Mouse (Mus musculus) forebrain, embryonic 16.5 days (tissue): ENCODE data around the gene Siglece. TPM values are rescaled to one million over a fixed set of nuclear protein-coding genes. Genes with fewer than 3 reads are reported as not detected.

ENCODE experiments used
- ATAC-seq: fragments of 200-750 bp; cut with Nextera tagmentation; 2 replicates; pipeline ENCODE4 v1.8.0; 2017; ENCODE audit warnings: mild to moderate bottlenecking, moderate library complexity
- H3K27ac ChIP-seq: fragments of 300-500 bp; sonication (generic); 2 replicates; pipeline ENCODE4 v1.5.1; 2014; ENCODE audit warnings: low read length, control low read depth
- H3K27me3 ChIP-seq: fragments of 300-500 bp; sonication (generic); replicated peaks from 2 replicates; pipeline ENCODE4 v1.6.1; 2014; ENCODE audit warnings: low read length; ENCODE audit not compliant: control insufficient read depth, insufficient read depth
- H3K36me3 ChIP-seq: fragments of 300-500 bp; sonication (generic); 2 replicates; pipeline ENCODE4 v1.6.1; 2014; ENCODE audit not compliant: control insufficient read depth, insufficient read depth
- H3K4me1 ChIP-seq: fragments of 300-500 bp; sonication (generic); replicated peaks from 2 replicates; pipeline ENCODE4 v1.6.1; 2014; ENCODE audit warnings: low read length; ENCODE audit not compliant: control insufficient read depth, insufficient read depth
- H3K4me2 ChIP-seq: fragments of 300-500 bp; sonication (generic); 2 replicates; pipeline ENCODE4 v1.6.1; 2014; ENCODE audit warnings: mild to moderate bottlenecking, low read length, control low read depth
- H3K4me3 ChIP-seq: fragments of 300-500 bp; sonication (generic); replicated peaks from 2 replicates; pipeline ENCODE4 v1.5.1; 2014; ENCODE audit warnings: mild to moderate bottlenecking, low read length, control low read depth
- H3K9ac ChIP-seq: fragments of 300-500 bp; sonication (generic); replicated peaks from 2 replicates; pipeline ENCODE4 v1.6.1; 2014; ENCODE audit warnings: low read depth, low read length, control low read depth
- H3K9me3 ChIP-seq: fragments of 300-500 bp; sonication (generic); 2 replicates; pipeline ENCODE4 v1.6.1; 2016; ENCODE audit warnings: low read length; ENCODE audit not compliant: control insufficient read depth
- WGBS: fragments of 180-500 bp; shearing (Covaris S2); extraction: QIAGEN DNeasy Blood & Tissue Kit; methylation state at CpG from one replicate; pipeline ENCODE4 v1.1.7; 2014; 5-methylcytosine and 5-hydroxymethylcytosine counted together
- polyA plus RNA-seq: library from polyadenylated mRNA; unstranded; fragments of >200 nt; fragmentation: Nextera tagmentation; extraction: Ambion mirVana; gene quantifications from 2 replicates; pipeline ENCODE4 v1.2.1, GENCODE M21; 2015

Gene Siglece
- polyA plus RNA-seq, 1 experiment from 2014 or later = 0.29 TPM

GRCm38 (mm10) chr7:43608316-43608824 is 51.6 kb downstream of the Siglece start:
- no peak overlapping the region for H3K4me3 ChIP-seq
- WGBS = 84% methylated on average over 7 of the region's 7 CpGs
- no peaks in the 10 kb centered on the region for H3K9me3 ChIP-seq
- peaks cover 6% of the 10 kb centered on the region for H3K4me1 ChIP-seq
- H3K27ac ChIP-seq = no peak overlapping the region
- no peaks in the 10 kb centered on the region for H3K36me3 ChIP-seq
- no peak overlapping the region for H3K9ac ChIP-seq
- no peak overlapping the region for H3K4me2 ChIP-seq
- no peak for ATAC-seq
- no peaks in the 10 kb centered on the region for H3K27me3 ChIP-seq

DNA sequence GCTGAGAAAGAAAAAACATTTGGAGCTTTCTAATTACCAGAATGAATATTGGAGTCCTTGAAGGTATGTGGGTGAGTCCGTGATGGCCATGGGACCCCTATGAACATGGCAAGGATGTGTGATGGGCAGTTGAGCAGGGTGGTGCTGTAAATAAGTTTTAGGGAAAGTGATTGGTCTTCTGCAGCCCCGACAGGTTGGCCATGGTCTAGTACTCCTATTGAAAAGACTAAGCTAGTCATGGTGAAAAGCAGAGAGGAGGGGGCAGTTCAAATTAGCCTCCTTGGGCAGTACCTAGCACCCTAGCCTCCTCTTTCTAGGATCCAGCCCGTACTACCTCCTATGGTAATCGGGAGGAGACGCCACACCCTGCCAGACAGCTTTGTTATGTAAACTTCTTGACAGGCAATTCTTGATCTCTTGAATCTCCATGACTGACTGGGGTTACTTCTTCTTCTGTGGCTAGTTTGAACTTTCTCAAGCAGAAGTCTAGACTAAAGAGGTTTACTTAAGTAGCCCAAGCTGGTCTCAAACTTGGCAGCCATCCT is 52.1 kb downstream of the Siglece start:
- H3K9ac ChIP-seq = no peak overlapping the region
- no peak overlapping the region for H3K27ac ChIP-seq
- H3K9me3 ChIP-seq = no peaks in the 10 kb centered on the region
- no peaks in the 10 kb centered on the region for H3K36me3 ChIP-seq
- H3K27me3 ChIP-seq = no peaks in the 10 kb centered on the region
- H3K4me2 ChIP-seq = no peak overlapping the region
- 56% methylated on average over 5 of the region's 5 CpGs for WGBS
- ATAC-seq = no peak
- peaks cover 6% of the 10 kb centered on the region for H3K4me1 ChIP-seq
- H3K4me3 ChIP-seq = no peak overlapping the region

DNA sequence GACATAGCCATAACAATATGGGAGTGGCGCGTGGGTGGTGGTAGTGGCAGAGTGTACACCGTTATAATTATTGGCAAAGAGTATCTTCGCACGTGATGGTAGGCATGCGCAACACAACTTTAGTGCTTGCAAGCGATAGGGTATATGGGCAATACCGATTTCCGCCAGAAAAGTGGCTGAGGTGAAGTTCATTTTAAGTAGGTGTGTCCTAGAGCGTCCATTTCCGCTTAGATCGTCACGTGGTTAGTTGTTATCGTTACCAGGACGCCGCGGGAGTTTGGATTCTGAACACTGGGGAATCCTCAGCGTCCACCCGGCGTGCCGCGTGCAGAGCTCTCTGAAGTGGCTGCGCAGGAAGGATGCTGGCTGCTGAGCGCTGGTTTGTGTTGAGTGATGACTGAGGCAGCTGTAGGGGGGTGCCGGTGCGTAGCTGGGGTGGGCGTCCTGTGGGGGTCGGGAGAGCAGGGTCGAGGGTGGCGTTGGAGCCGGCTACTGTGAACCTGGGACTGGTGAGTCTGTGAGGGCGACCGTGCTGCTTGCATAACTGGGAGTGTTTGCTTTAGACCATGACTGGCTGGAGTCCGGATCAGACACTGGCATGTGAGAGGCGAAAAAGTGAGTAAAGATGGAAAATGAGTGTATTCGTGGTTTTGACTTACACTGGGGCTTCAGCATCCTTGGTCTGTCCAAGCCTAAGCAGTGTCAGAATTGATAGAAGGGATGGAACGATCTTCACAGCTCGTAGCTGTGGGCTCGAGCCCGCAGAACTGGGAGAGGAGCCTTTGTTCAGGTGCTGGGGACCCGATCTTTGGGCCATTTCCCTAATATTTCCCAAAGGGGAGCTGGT is 52.8 kb downstream of the Siglece start, which contains the start of gene Zfp819:
TSS of gene Zfp819 (plus strand) at position 274 of the 847 bp plus-strand sequence.
- H3K9ac ChIP-seq = peak within 1 kb of the TSS; percentile 49
- H3K4me3 ChIP-seq = peak within 1 kb of the TSS; percentile 42
- no peaks in the 10 kb centered on the region for H3K27me3 ChIP-seq
- no peaks in the 10 kb centered on the region for H3K9me3 ChIP-seq
- peaks cover 6% of the 10 kb centered on the region for H3K4me1 ChIP-seq
- peak; percentile 96 for ATAC-seq
- H3K36me3 ChIP-seq = no peaks in the 10 kb centered on the region
- WGBS = 16% methylated on average over 41 of the region's 41 CpGs
- no peak within 1 kb of the TSS for H3K27ac ChIP-seq
- H3K4me2 ChIP-seq = peak within 1 kb of the TSS; percentile 74

DNA sequence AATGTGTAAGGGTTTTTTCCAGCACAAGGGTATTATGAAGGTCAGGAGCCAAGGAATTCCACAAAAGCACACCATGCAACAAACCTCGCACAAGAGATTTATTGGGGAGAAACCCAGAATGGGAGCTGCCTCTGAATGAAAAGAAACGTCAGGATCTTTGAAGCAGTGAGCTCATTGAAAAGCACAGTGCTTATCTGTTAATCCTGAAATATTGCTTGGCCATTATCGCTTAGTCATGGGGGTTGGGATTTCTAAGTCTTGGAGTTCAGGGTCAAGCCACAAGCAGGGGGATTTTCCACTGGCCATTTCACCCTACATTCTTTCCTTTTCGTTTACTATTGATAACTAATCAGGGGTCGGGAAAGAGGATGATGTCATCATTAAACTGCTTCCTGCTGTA is 58.1 kb downstream of the Siglece start:
- Histone ChIP-seq H3K4me2 (no peak overlapping the region), H3K27me3 (no peaks in the 10 kb centered on the region), H3K4me1 (peaks cover under 1% of the 10 kb centered on the region; the same call in 1 of the 2 replicates), H3K27ac (no peak overlapping the region), H3K36me3 (no peaks in the 10 kb centered on the region), H3K9ac (no peak overlapping the region), H3K9me3 (no peaks in the 10 kb centered on the region), H3K4me3 (no peak overlapping the region)
- no peak for ATAC-seq
- WGBS = 15% methylated on average over 5 of the region's 5 CpGs

Other genes with a start within 250 kb of the Siglece start
- gene Lim2, start 232.5 kb downstream of the Siglece start, polyA plus RNA-seq = not detected in 2 replicates
- gene Nkg7, start 223.1 kb downstream of the Siglece start, polyA plus RNA-seq = not detected in 2 replicates
- gene Cldnd2, start 219.4 kb downstream of the Siglece start, polyA plus RNA-seq = not detected in 2 replicates
- gene Etfb, start 216.1 kb downstream of the Siglece start, polyA plus RNA-seq = 123 and 127 TPM in 2 replicates
- gene Gm45233, start 216.0 kb downstream of the Siglece start, polyA plus RNA-seq = 0.42 TPM in 1 of 2 replicates, not detected in the other
- gene Vsig10l, start 197.0 kb downstream of the Siglece start, polyA plus RNA-seq = 5.5 and 7.3 TPM in 2 replicates
- 4.3 and 4.5 TPM in 2 replicates for gene Iglon5, start 170.1 kb downstream of the Siglece start, polyA plus RNA-seq
- not detected in 2 replicates for gene 4931406B18Rik, start 154.2 kb downstream of the Siglece start, polyA plus RNA-seq
- 0.92 and 1.9 TPM in 2 replicates for gene Cd33, start 115.7 kb downstream of the Siglece start, polyA plus RNA-seq
- 12.5 TPM in 2 replicates for gene Zfp658, start 97.9 kb downstream of the Siglece start, polyA plus RNA-seq
- gene Zfp719, start 80.6 kb downstream of the Siglece start, polyA plus RNA-seq = 18.5 and 20.9 TPM in 2 replicates
- gene Zfp819, start 53.0 kb downstream of the Siglece start, polyA plus RNA-seq = 0.23 and 0.26 TPM in 2 replicates
- gene Ceacam18, start 25.5 kb downstream of the Siglece start, polyA plus RNA-seq = not detected in 2 replicates
- gene Ctu1, start 11.9 kb upstream of the Siglece start, polyA plus RNA-seq = 29.3 and 31.9 TPM in 2 replicates
- not detected in 2 replicates for gene Klk14, start 30.3 kb upstream of the Siglece start, polyA plus RNA-seq
- gene Klk13, start 52.4 kb upstream of the Siglece start, polyA plus RNA-seq = not detected in 2 replicates
- not detected in 2 replicates for gene Klk12, start 108.7 kb upstream of the Siglece start, polyA plus RNA-seq
- gene Klk11, start 114.4 kb upstream of the Siglece start, polyA plus RNA-seq = not detected in 2 replicates
- 0.35 TPM in 2 replicates for gene Klk10, start 120.9 kb upstream of the Siglece start, polyA plus RNA-seq
- 0.23 TPM in 1 of 2 replicates, not detected in the other for gene Klk9, start 131.7 kb upstream of the Siglece start, polyA plus RNA-seq
- gene Klk8, start 137.4 kb upstream of the Siglece start, polyA plus RNA-seq = 5.8 and 6.8 TPM in 2 replicates
- gene Klk7, start 151.1 kb upstream of the Siglece start, polyA plus RNA-seq = not detected in 2 replicates
- not detected in 2 replicates for gene Klk6, start 164.3 kb upstream of the Siglece start, polyA plus RNA-seq
- not detected in 2 replicates for gene Klk5, start 181.8 kb upstream of the Siglece start, polyA plus RNA-seq
- gene Klk4, start 221.0 kb upstream of the Siglece start, polyA plus RNA-seq = 0.33 and 0.46 TPM in 2 replicates